Mouse (Mus musculus) CH12.LX (cell line): ENCODE results near the gene Endod1. TPM values are rescaled to one million over a fixed set of nuclear protein-coding genes. Genes with fewer than 3 reads are reported as not detected.

Experiments
- DNase-seq: peaks from one replicate; pipeline ENCODE4 v3.0.0-alpha.2; 2013; ENCODE audit errors: extremely low read depth
- H3K27ac ChIP-seq: 2 replicates; pipeline ENCODE4 v1.5.1; 2012; ENCODE audit warnings: low read depth, mild to moderate bottlenecking, control low read depth, moderate library complexity; ENCODE audit not compliant: insufficient read depth
- H3K27me3 ChIP-seq: replicated peaks from 2 replicates; pipeline ENCODE3; 2012; ENCODE audit warnings: inconsistent platforms
- H3K36me3 ChIP-seq, 2 experiments: replicated peaks in 1 of 2; 2 replicates each; pipeline versions ENCODE3 to v1.6.1; 2012; ENCODE audit warnings: inconsistent platforms in 1 of 2, low read length in 1 of 2, mild to moderate bottlenecking in 1 of 2, mixed read lengths in 1 of 2, moderate library complexity in 1 of 2; ENCODE audit not compliant: control insufficient read depth in 1 of 2, insufficient read depth in 1 of 2
- H3K4me1 ChIP-seq, 2 experiments: 2 replicates each; pipeline ENCODE4 v1.6.1; 2012; ENCODE audit warnings: inconsistent platforms in 1 of 2, moderate library complexity in 1 of 2; ENCODE audit not compliant: insufficient read depth in 2 of 2, control insufficient read depth in 1 of 2
- H3K4me2 ChIP-seq: 2 replicates; pipeline ENCODE4 v1.6.1; 2012; ENCODE audit warnings: low read depth, mild to moderate bottlenecking, control low read depth; ENCODE audit not compliant: poor library complexity, insufficient read depth, severe bottlenecking
- H3K4me3 ChIP-seq, 3 experiments: fragments of 150-350 bp in 1 of 3; sonication (generic) in 1 of 3; replicated peaks in 1 of 3; 2 replicates each; pipeline versions ENCODE3 to v1.5.1; 2011 to 2012; ENCODE audit warnings: low read depth in 2 of 3, low read length in 2 of 3, mild to moderate bottlenecking in 2 of 3, moderate library complexity in 2 of 3, control low read depth in 1 of 3, improper control_type of control experiment in 1 of 3, inconsistent platforms in 1 of 3, mixed read lengths in 1 of 3; ENCODE audit not compliant: poor library complexity in 1 of 3
- H3K79me2 ChIP-seq: replicated peaks from 2 replicates; pipeline ENCODE4 v1.6.1; 2012; ENCODE audit warnings: mild to moderate bottlenecking, moderate library complexity; ENCODE audit not compliant: control insufficient read depth, poor library complexity, insufficient read depth, severe bottlenecking; ENCODE audit errors: extremely low read depth
- H3K9ac ChIP-seq: 2 replicates; pipeline ENCODE4 v1.6.1; 2012; ENCODE audit warnings: low read depth, mild to moderate bottlenecking, control low read depth, moderate library complexity; ENCODE audit not compliant: insufficient read depth
- H3K9me3 ChIP-seq: replicated peaks from 2 replicates; pipeline ENCODE3; 2012; ENCODE audit warnings: low read length, inconsistent platforms, mixed read lengths
- BHLHE40 ChIP-seq: IDR thresholded peaks from 2 replicates; pipeline ENCODE4 v1.6.1; 2011; ENCODE audit warnings: mild to moderate bottlenecking, low read depth, low read length, improper control_type of control experiment
- CHD1 ChIP-seq: IDR thresholded peaks from 2 replicates; pipeline ENCODE4 v1.6.1; 2012; ENCODE audit warnings: low read depth, low read length, improper control_type of control experiment, inconsistent platforms
- CHD2 ChIP-seq: IDR thresholded peaks from 2 replicates; pipeline ENCODE4 v1.6.1; 2011; ENCODE audit warnings: low read length, improper control_type of control experiment
- E2F4 ChIP-seq: IDR thresholded peaks from 2 replicates; pipeline ENCODE4 v1.6.1; 2011; ENCODE audit warnings: low read depth, low read length, improper control_type of control experiment; ENCODE audit not compliant: insufficient replicate concordance
- ETS1 ChIP-seq: conservative IDR thresholded peaks from 2 replicates; pipeline ENCODE4 v1.6.1; 2012; ENCODE audit warnings: low read depth, mild to moderate bottlenecking, inconsistent platforms, low read length, improper control_type of control experiment, moderate library complexity
- GABPA ChIP-seq: IDR thresholded peaks from 2 replicates; pipeline ENCODE4 v1.6.1; 2012; ENCODE audit warnings: low read depth, low read length, improper control_type of control experiment, inconsistent platforms; ENCODE audit not compliant: insufficient replicate concordance
- HCFC1 ChIP-seq: IDR thresholded peaks from 2 replicates; pipeline ENCODE4 v1.6.1; 2012; ENCODE audit warnings: low read depth, mild to moderate bottlenecking, inconsistent platforms, low read length, improper control_type of control experiment
- JUND ChIP-seq: conservative IDR thresholded peaks from 2 replicates; pipeline ENCODE4 v1.6.1; 2011; ENCODE audit warnings: low read depth, low read length, improper control_type of control experiment
- KAT2A ChIP-seq: IDR thresholded peaks from 2 replicates; pipeline ENCODE4 v1.6.1; 2012; ENCODE audit warnings: low read length, improper control_type of control experiment, inconsistent platforms; ENCODE audit not compliant: insufficient replicate concordance
- MAX ChIP-seq: IDR thresholded peaks from 2 replicates; pipeline ENCODE4 v1.6.1; 2011; ENCODE audit warnings: low read length, improper control_type of control experiment
- MAZ ChIP-seq: IDR thresholded peaks from 2 replicates; pipeline ENCODE4 v1.6.1; 2012; ENCODE audit warnings: low read depth, mild to moderate bottlenecking, inconsistent platforms, low read length, improper control_type of control experiment, moderate library complexity
- MEF2A ChIP-seq: IDR thresholded peaks from 2 replicates; pipeline ENCODE4 v1.6.1; 2014; ENCODE audit warnings: low read depth, mild to moderate bottlenecking, inconsistent platforms, low read length, improper control_type of control experiment, borderline replicate concordance
- MXI1 ChIP-seq: IDR thresholded peaks from 2 replicates; pipeline ENCODE4 v1.6.1; 2011; ENCODE audit warnings: mild to moderate bottlenecking, low read depth, low read length, improper control_type of control experiment
- MYC ChIP-seq: IDR thresholded peaks from 2 replicates; pipeline ENCODE4 v1.6.1; 2011; ENCODE audit warnings: low read depth, mild to moderate bottlenecking, improper control_type of control experiment, low read length
- NELFE ChIP-seq: IDR thresholded peaks from 2 replicates; pipeline ENCODE4 v1.6.1; 2011; ENCODE audit warnings: low read depth, low read length, improper control_type of control experiment
- PAX5 ChIP-seq: IDR thresholded peaks from 2 replicates; pipeline ENCODE4 v1.6.1; 2012; ENCODE audit warnings: low read length, inconsistent platforms, mixed read lengths
- RCOR1 ChIP-seq: conservative IDR thresholded peaks from 2 replicates; pipeline ENCODE4 v1.6.1; 2012; ENCODE audit warnings: low read depth, mild to moderate bottlenecking, inconsistent platforms, low read length, improper control_type of control experiment
- TBP ChIP-seq: conservative IDR thresholded peaks from 2 replicates; pipeline ENCODE4 v1.6.1; 2011; ENCODE audit warnings: low read depth, low read length, improper control_type of control experiment
- UBTF ChIP-seq: IDR thresholded peaks from 2 replicates; pipeline ENCODE4 v1.6.1; 2012; ENCODE audit warnings: low read depth, mild to moderate bottlenecking, inconsistent platforms, low read length, improper control_type of control experiment, moderate library complexity
- ZC3H11A ChIP-seq: IDR thresholded peaks from 2 replicates; pipeline ENCODE4 v1.6.1; 2012; ENCODE audit warnings: low read depth, mild to moderate bottlenecking, inconsistent platforms, low read length, improper control_type of control experiment
- ZMIZ1 ChIP-seq: IDR thresholded peaks from 2 replicates; pipeline ENCODE4 v1.6.1; 2012; ENCODE audit warnings: low read depth, mild to moderate bottlenecking, inconsistent platforms, low read length, improper control_type of control experiment
- dilution Hi-C: fragments of 300-500 bp; cut with MboI; formaldehyde crosslinking; loops from 2 replicates; pipeline ENCODE4 v1.14.3; 2020; ENCODE audit warnings: low sequenced_read_pairs; ENCODE audit not compliant: extremely low pct_unique_long_range_greater_than_20kb, extremely low pct_ligation_motif_present
- in situ Hi-C: fragments of 300-500 bp; cut with MboI; formaldehyde crosslinking; loops from 3 replicates; pipeline ENCODE4 v1.14.3; 2019; ENCODE audit warnings: low sequenced_read_pairs, low pct_ligation_motif_present, low pct_unique_long_range_greater_than_20kb, mixed read lengths
- polyA plus RNA-seq: library from polyadenylated mRNA; unstranded; fragments of >175 nt; gene quantifications from 2 replicates; pipeline ENCODE4 v1.2.1, GENCODE M21; 2012; ENCODE audit warnings: low read depth; ENCODE audit not compliant: insufficient read length
- total RNA-seq, 2 experiments: library from RNA; depleted of rRNA; stranded (reverse); fragments of 300-350 nt in 1 of 2; fragments of >200 nt in 1 of 2; gene quantifications; 2 replicates each; pipeline ENCODE4 v1.2.3; 2012 to 2014

Gene Endod1
- total and polyA plus RNA-seq, 3 experiments = 1.6 to 4.6 (median 3.0) TPM

- H3K27ac ChIP-seq = no peak overlapping the region
- TF ChIP-seq NELFE (no peak), ETS1 (no peak), ZC3H11A (no peak), JUND (no peak)
- H3K4me2 ChIP-seq = peak overlapping the region; percentile 44
- DNase-seq = no peak
- peaks cover 15% of the 10 kb centered on the region for H3K27me3 ChIP-seq
- peak overlapping the region; percentile 49 to 63 (median 61) for H3K4me3 ChIP-seq
- H3K36me3 ChIP-seq = no peaks in the 10 kb centered on the region
- no peaks in the 10 kb centered on the region for H3K79me2 ChIP-seq
- H3K9me3 ChIP-seq = no peaks in the 10 kb centered on the region
- H3K4me1 ChIP-seq = peaks cover 2 to 32% of the 10 kb centered on the region in 2 experiments; a peak in 3 of 4 replicates
- dilution Hi-C loops = no loop called here
- in situ Hi-C loops = no loop called here
- peak overlapping the region; percentile 58; the same call in 1 of the 2 replicates for H3K9ac ChIP-seq
Observed at GRCm38 (mm10) chr9:14379769-14380385, 1.4 kb downstream of the Endod1 start.

- Histone ChIP-seq H3K9me3 (no peaks in the 10 kb centered on the region), H3K27ac (no peak overlapping the region), H3K4me2 (no peak overlapping the region), H3K79me2 (no peaks in the 10 kb centered on the region), H3K36me3 (no peaks in the 10 kb centered on the region), H3K4me3 (no peak overlapping the region), H3K9ac (no peak overlapping the region), H3K4me1 (peaks cover 2 to 31% of the 10 kb centered on the region in 2 experiments; a peak in 3 of 4 replicates)
- DNase-seq = no peak
- dilution Hi-C loops = no loop called here
- no peak for TF ChIP-seq CHD2
- TF ChIP-seq MYC = no peak
- TF ChIP-seq ZC3H11A = no peak
- no peak for TF ChIP-seq BHLHE40
- TF ChIP-seq KAT2A = no peak
- no peak for TF ChIP-seq ETS1
- no peak for TF ChIP-seq UBTF
- no peak for TF ChIP-seq E2F4
- no peak for TF ChIP-seq MEF2A
- no peak for TF ChIP-seq MAX
- no peak for TF ChIP-seq NELFE
- TF ChIP-seq MXI1 = no peak
- no peak for TF ChIP-seq MAZ
- no peak for TF ChIP-seq PAX5
- no peak for TF ChIP-seq RCOR1
- TF ChIP-seq HCFC1 = no peak
- no peak for TF ChIP-seq ZMIZ1
- no peak for TF ChIP-seq TBP
- no peak for TF ChIP-seq GABPA
- no peak for TF ChIP-seq CHD1
- TF ChIP-seq, all 38 proteins: peak for 0
- H3K27me3 ChIP-seq = peaks cover 15% of the 10 kb centered on the region
- in situ Hi-C loops = no loop called here
Observed at GRCm38 (mm10) chr9:14378151-14378550, 3.2 kb downstream of the Endod1 start.
